Mouse (Mus musculus): ENCODE measurements around the gene Irf5. TPM values are rescaled to one million over a fixed set of nuclear protein-coding genes. Genes with fewer than 3 reads are reported as not detected.
A peak's percentile ranks its signal among the peaks of the same experiment; 100 is the strongest.

Gene Irf5
- total RNA-seq, 1 experiment from 2014 or later: 19.3 TPM

DNA sequence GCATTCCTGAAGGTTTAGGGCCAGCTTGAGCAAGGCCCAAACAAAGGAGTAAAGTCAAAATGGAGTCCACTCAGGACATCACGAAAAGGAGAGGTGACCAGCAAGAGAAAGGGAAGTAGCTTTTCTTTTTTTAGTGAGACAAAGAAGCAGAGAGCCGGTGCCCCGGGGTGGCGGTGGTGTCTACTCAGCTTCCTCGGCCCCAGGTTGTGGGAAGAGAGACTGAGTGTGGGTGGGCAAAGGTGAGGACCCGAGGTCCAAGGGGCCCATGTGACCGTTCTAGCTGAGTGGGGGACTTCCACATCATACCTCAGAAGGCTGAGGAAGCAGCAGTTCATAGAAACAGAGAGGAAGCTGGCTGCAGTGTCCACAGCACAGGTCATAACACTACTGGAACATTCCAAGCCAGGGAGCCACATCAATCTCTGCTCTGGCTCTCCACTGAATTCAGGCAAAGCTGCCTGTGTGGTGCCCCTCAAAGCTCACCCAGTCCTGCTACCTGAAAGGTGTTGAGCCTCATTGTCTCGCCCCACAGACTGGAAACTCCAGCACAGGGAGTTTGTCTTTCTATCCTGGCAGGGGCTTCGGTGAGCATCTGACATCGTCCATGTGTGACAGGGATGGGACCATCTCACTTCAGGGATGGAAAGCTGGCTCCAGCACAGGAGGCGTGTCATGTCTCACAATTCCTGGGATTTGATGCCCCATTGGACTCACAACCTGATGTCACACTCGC, 3.0 kb upstream of the Irf5 start:
- ATAC-seq (replicated peaks in 1 of 2; ENCODE audit: insufficient read depth in 1 of 2, low FRiP score in 2 of 2, low TSS enrichment in 1 of 2, low read depth in 1 of 2, poor library complexity in 2 of 2, severe bottlenecking in 2 of 2): no peak

DNA sequence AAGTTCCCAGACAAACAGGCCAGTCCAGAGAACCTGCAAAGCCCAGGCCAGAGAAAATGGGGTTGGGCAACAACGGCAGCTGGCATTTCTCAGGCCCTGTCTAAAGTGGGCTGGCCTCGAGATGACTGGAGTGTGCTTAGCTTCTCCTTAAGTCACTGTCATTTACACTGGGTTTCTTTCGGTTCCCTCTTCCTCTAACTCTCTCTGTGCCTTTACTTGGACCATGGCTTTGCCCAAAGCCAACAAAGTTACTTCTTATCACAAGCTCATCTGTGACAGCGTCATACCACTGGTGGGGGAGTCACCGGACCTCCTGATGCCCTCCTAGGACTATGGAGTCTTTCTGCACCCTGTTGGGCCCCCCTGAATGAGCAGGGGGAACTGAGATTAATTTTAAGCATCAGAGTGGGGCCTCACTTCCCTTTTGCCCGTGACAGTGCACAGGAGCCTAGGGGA, 2.4 kb upstream of the Irf5 start:
- peak; percentile 40 to 46; a peak in 3 of 4 replicates for ATAC-seq (replicated peaks in 1 of 2; ENCODE audit: insufficient read depth in 1 of 2, low FRiP score in 2 of 2, low TSS enrichment in 1 of 2, low read depth in 1 of 2, poor library complexity in 2 of 2, severe bottlenecking in 2 of 2)

DNA sequence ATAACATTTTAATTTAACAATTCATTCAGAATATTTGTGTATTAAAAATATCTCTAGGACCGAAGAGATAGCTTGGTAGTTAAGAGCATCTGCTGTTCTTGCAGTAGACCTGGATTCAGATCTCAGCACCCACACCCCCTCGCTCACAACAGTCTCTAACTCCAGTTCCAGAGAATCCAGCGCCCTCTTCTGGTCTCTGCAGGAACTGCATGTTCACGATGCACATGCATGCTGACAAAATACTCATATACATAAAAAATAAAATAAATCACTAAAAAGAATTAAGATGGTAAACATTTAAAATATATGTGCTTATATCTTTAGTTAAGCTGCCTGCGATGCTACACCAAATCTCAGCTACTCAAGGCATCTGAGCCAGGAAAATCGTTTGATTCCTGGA, 1.2 kb upstream of the Irf5 start:
- no peak for ATAC-seq (replicated peaks in 1 of 2; ENCODE audit: insufficient read depth in 1 of 2, low FRiP score in 2 of 2, low TSS enrichment in 1 of 2, low read depth in 1 of 2, poor library complexity in 2 of 2, severe bottlenecking in 2 of 2)

DNA sequence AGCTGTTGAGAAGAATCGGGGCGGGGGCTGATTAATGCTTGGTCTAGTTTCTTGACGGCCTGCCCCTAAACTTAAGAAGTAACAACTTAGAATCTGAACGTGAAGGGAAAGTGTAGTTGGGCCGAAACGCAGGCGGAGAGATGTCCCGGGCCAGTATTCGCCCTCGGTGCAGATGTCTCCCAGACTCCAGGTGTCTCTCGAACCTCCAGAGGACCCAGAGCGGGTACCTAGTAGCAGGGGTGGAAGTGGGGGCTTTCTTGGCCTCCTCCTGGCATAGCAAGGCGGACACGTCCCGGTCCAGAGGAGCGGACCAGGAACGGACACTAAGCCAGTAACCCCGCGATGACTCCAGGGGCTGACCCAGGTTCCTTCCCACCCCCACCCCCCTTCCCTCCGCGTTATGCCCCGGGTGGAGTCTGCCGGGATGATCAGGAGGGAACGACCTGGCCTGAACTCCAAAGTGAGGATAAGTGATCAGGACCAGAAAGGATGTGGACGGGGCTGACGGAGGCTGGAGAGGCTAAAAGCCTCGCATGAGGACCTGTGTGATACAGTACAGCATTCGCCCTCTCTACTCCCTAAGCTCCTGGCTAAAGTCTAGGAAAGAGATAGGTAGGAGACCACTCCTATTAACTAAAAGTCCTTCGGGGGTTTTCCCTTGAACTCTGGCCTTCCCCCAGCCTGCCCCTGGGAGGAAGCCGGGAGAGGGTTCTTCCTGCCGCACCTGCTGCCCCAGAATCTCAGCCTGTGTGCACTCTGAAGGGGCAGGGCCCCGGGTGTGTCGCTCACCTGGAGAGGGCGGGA, 1.1 kb downstream of the Irf5 start:
- ATAC-seq (replicated peaks in 1 of 2; ENCODE audit: insufficient read depth in 1 of 2, low FRiP score in 2 of 2, low TSS enrichment in 1 of 2, low read depth in 1 of 2, poor library complexity in 2 of 2, severe bottlenecking in 2 of 2): no peak

DNA sequence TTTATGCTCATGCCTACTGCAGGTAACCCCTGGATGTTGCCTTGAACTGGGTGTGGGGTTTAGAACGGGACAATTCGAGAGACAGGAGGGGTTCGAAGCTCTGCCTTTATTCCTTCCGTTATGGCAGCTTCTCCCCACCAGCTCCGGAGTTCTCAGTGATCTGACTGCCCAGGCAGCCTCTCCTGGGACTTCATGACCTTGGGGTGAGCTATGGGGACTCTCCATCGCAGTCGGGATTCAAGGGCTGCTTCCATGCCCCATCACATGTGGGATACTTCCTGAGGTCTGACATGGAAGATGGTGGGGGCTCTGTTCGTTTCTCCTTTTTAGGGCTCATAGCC, 1.7 kb downstream of the Irf5 start:
- no peak for ATAC-seq (replicated peaks in 1 of 2; ENCODE audit: insufficient read depth in 1 of 2, low FRiP score in 2 of 2, low TSS enrichment in 1 of 2, low read depth in 1 of 2, poor library complexity in 2 of 2, severe bottlenecking in 2 of 2)

DNA sequence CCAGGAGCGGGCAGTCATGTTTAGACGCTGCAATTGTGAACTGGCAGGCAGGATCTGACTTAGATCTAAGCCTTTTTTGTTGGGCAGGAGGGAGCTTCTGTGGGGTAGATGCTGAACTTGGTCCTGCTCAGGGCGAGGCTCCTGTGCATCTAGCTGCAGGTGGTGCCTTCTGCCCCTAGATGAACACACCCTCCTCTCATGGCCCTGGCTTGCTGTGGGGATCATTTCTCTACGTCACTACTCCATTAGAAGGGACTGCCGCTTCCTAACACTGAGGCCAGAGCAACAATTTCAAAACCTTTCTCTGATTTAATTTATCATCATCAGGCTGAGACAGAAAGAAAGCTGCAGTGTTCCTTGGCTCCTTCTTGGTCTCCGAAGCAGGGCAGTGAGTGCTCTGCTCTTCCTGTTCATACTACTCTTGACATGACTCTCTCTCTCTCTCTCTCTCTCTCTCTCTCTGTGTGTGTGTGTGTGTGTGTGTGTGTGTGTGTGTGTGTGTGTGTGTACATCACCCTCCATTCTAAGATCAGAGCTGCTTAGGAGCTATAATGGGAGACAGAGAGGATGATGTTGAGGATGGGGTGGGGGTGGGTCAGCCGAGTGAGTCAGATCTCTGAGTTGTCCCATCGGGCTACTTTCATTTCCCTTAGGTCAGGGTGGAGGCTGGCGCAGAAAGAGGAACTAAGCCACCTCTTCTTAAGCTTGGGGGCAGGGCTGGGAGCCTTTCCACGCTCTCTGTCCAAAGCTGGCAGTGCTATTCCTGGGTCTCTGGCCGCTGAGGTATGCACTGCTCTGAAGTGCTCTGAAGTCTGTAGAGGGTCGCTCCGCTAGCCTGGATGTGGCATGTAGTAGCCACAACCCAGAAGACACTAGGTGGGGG, 2.4 kb downstream of the Irf5 start:
- peak; percentile 83 to 86 for ATAC-seq (replicated peaks in 1 of 2; ENCODE audit: insufficient read depth in 1 of 2, low FRiP score in 2 of 2, low TSS enrichment in 1 of 2, low read depth in 1 of 2, poor library complexity in 2 of 2, severe bottlenecking in 2 of 2)

DNA sequence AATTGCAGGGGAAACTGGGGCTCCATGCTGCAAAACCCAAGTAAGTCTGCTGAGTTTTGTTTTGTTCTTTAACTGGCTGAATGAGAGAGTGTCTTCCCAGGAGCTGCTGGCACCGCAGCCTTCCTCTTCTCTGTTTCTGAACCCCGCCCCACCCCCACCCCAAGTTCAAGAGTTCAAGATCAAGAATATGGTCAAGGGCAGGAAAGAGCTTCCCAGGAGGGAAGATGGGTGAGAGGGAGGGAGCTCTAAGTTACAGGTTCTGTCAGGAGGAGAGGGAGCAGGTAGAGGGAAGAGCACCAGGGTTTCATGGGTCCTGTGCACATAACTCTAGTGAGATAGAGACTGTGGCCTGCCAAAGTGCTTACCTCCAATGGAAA, 3.0 kb downstream of the Irf5 start:
- 0 out of 4 replicates have a peak, but pooled peaks of 1 of the 2 experiments have one; percentile 2 for ATAC-seq (replicated peaks in 1 of 2; ENCODE audit: insufficient read depth in 1 of 2, low FRiP score in 2 of 2, low TSS enrichment in 1 of 2, low read depth in 1 of 2, poor library complexity in 2 of 2, severe bottlenecking in 2 of 2)

DNA sequence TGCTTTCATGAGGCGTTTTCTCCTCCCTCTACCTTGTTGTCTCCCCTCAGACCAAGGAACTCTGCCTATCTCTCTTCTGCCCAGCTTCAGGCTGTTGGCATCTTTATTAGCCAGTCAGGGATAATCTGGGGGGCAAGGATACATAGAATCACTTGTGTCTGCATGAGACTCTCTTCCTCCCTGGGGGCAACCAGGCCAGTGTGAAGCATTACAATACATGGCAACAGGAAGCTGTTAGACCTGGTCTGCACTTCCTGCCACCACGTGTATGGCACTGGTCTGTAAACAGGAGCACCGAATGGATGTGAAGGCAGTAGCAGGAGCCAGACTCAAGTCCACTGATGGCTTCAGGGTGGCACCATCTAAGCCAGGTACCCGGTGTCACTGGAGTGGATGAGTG, 3.6 kb downstream of the Irf5 start:
- ATAC-seq (replicated peaks in 1 of 2; ENCODE audit: insufficient read depth in 1 of 2, low FRiP score in 2 of 2, low TSS enrichment in 1 of 2, low read depth in 1 of 2, poor library complexity in 2 of 2, severe bottlenecking in 2 of 2): no peak

DNA sequence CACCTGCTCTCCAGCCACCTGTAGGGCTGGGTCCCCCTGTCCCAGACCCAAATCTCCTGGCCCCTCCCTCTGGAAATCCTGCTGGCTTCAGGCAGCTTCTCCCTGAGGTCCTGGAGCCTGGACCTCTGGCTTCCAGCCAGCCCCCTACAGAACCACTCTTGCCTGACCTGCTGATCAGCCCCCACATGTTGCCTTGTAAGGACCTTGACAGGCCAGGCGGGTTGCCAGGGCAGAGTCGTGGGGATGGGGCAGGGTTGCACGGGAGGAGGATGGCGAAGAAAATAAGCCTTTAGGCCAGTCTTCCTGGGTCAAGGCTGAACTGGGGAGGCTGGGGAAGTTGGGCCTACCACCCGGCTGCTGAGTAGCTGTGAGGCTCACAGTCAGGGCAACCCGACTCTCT, 8.9 kb downstream of the Irf5 start:
- ATAC-seq (replicated peaks in 1 of 2; ENCODE audit: insufficient read depth in 1 of 2, low FRiP score in 2 of 2, low TSS enrichment in 1 of 2, low read depth in 1 of 2, poor library complexity in 2 of 2, severe bottlenecking in 2 of 2): no peak

DNA sequence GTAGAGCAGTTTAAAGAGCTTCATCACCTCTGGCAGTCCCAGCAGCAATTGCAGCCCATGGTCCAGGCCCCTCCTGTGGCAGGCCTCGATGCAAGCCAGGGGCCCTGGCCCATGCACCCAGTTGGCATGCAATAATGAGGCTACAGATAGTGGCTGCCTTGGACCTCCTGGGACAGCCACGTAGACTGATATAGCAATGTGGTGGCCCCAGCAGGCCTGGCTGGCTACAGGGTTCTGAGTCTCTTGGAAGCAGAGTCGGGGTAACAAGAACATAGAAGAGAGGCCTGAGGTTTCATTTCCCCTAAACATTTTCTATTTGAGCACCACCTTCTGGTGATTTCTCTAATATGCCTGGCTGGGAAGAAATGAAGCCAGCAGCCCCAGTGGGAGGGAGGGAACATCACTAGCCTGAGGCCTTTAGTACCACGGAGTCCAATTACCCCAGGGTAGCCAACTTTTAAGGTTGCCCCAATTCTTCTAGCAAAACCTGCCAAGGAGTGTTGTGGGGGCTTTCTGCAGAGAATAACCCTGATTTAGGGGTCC, 10.3 kb downstream of the Irf5 start:
- ATAC-seq (replicated peaks in 1 of 2; ENCODE audit: insufficient read depth in 1 of 2, low FRiP score in 2 of 2, low TSS enrichment in 1 of 2, low read depth in 1 of 2, poor library complexity in 2 of 2, severe bottlenecking in 2 of 2): peak; percentile 61 to 62

DNA sequence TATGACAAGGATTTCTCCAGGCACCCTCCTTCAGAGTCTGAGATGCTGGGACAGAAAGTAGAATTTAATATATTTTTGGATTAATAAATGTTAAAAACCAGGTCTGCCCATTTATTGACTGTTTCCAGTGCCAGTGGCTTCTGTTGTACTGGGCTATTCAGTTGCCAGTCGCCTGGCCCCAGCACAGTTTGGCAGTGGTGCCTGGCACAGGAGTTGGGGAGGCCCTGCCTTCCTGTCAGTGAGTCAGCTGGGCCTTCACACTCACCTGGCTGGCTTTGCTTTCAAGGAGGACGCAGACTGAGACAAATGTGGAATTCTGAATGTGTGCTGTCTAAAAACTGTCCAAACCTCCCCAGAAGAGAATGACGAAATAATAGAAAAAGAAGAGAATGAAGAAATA, 10.8 kb downstream of the Irf5 start:
- ATAC-seq (replicated peaks in 1 of 2; ENCODE audit: insufficient read depth in 1 of 2, low FRiP score in 2 of 2, low TSS enrichment in 1 of 2, low read depth in 1 of 2, poor library complexity in 2 of 2, severe bottlenecking in 2 of 2): no peak

DNA sequence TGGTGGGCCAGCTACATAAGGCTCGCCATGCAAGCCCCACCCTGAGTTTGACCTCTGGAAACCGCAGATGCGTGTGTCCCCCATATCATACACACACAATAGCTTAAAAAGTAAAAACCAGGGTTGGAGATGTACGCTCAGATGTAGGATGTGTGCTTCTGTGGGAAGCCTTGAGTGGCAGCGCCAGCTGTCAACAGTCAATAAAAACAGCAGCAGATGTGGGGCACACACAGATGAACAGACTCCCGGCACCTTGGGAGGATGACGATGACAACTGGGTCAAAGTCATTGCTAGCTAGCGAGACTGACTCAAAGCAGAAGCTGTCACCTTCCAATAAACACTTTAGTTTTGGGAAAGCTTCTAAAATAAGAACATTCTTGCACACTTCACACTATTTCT, 13.1 kb downstream of the Irf5 start:
- ATAC-seq (replicated peaks in 1 of 2; ENCODE audit: insufficient read depth in 1 of 2, low FRiP score in 2 of 2, low TSS enrichment in 1 of 2, low read depth in 1 of 2, poor library complexity in 2 of 2, severe bottlenecking in 2 of 2): no peak

DNA sequence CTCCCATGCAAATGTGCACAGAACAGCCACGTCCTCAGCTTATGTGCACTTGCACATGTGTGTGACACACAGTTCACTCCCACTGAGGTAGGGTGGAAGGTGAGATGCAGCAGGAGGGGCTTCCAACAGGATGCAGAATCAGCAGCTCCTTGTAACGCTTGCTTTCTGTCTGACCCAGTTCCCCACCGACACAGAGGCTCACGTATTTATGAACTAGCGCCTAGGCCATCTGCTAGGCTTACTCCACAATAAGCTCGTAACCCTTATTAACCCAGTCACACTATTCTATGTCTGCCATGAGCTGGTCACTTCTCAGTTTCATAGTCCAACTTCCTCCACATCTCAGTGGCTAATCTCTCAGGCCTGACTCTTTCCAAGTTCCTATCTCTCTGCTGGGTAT, 13.8 kb downstream of the Irf5 start:
- no peak for ATAC-seq (replicated peaks in 1 of 2; ENCODE audit: insufficient read depth in 1 of 2, low FRiP score in 2 of 2, low TSS enrichment in 1 of 2, low read depth in 1 of 2, poor library complexity in 2 of 2, severe bottlenecking in 2 of 2)

DNA sequence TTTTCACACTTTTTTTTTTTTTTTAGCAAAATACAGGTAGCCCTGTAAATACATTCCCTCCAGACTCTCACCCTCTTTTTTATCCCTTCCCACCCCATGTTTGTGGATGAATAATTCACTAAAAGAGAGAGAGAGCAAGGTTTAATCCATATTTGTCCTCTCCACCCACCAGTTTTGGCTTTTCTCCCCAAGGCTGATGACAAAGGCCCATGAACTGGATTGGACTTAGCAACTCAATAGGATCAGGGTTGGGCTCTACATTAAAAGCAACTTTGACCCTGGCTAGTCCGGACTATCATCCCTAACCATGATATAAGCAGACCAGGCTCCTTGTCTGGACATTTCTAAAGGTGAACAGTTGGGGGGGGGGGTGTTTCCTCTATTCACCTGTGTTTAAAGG, 14.5 kb downstream of the Irf5 start:
- ATAC-seq (replicated peaks in 1 of 2; ENCODE audit: insufficient read depth in 1 of 2, low FRiP score in 2 of 2, low TSS enrichment in 1 of 2, low read depth in 1 of 2, poor library complexity in 2 of 2, severe bottlenecking in 2 of 2): no peak

DNA sequence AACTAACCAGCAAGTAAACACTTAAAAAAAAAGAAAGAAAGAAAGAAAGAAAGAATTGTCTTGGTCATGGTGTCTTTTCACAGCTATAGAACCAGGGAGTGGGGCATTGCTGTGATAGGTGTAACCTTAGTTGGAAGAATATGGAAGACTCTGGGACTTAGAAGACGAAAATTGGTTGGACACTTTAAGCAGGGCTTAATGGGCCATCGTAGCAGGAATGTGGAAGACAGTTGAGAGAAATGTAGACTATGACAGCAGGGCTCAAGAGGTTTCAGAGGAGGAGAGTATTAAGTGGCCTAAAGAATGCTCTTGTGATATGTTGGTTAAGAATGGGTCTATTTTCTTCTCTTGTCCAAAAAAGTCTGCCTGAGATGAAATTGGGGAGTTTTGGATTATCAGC, 19.2 kb downstream of the Irf5 start:
- no peak for ATAC-seq (replicated peaks in 1 of 2; ENCODE audit: insufficient read depth in 1 of 2, low FRiP score in 2 of 2, low TSS enrichment in 1 of 2, low read depth in 1 of 2, poor library complexity in 2 of 2, severe bottlenecking in 2 of 2)

DNA sequence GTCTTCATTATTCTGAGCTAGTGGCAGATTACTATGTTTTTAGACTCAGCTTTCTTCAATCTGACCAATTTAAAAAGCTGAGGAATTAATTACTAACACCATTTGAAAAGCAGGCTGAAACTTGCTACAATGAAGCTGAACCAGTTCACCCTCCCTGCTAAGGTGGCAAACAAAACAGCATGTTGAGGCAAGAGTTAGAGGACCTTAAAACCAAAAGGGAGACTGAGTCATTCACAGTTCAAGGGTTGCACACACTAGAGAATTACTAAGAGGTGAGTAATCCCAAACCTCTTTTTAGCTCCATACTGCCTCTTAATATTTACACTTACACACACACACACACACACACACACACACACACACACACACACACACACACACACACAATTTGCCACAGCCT, 21.2 kb downstream of the Irf5 start:
- no peak for ATAC-seq (replicated peaks in 1 of 2; ENCODE audit: insufficient read depth in 1 of 2, low FRiP score in 2 of 2, low TSS enrichment in 1 of 2, low read depth in 1 of 2, poor library complexity in 2 of 2, severe bottlenecking in 2 of 2)

DNA sequence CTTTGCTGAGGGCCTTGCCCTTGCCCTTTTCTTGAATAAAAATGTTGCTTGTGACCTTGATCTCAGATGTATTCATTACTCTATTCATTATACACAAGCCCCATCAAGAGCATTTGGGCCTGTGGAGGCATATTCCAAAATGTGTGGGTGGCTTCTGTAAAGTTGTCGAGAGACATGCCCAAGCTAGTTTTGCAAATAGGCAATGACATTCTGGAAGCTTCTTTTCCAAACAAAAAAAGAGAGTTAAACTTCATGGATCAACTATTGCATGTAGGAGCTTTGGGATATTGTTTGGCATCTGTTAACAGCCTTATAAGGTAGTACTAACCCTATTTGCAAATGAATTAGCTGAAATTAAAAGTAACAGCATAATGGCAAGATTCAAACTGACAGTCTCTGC, 21.7 kb downstream of the Irf5 start:
- no peak for ATAC-seq (replicated peaks in 1 of 2; ENCODE audit: insufficient read depth in 1 of 2, low FRiP score in 2 of 2, low TSS enrichment in 1 of 2, low read depth in 1 of 2, poor library complexity in 2 of 2, severe bottlenecking in 2 of 2)

DNA sequence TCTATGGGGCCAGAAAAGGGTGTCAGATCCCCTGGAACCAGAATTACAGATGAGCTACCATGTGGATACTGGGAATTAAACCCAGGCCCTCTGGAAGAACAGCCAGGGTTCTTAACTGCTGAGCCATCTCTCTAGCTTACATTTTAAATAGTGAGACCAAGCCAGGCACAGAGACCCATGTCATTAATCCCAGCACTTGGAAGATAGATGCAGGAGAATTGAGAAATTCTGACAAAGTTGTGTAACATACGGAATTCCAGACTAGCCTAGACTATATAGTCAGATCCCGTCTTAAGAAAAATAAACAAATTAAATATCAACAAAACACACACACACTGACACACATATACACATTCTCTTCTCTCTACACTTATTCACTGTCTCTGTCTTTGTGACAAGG, 26.1 kb downstream of the Irf5 start:
- no peak for ATAC-seq (replicated peaks in 1 of 2; ENCODE audit: insufficient read depth in 1 of 2, low FRiP score in 2 of 2, low TSS enrichment in 1 of 2, low read depth in 1 of 2, poor library complexity in 2 of 2, severe bottlenecking in 2 of 2)
